Mouse (Mus musculus) heart, adult 18-20 months (tissue): ENCODE measurements at regions not wholly inside any gene's neighbourhood (a gene's known extent, or its start where the extent isn't known, plus 50 kb on each side); places are given as distances from the start of the nearest gene placed in this dataset.

Source experiments
- DNase-seq, 2 experiments: peaks; one replicate each; pipeline ENCODE4 v3.0.0; 2021 to 2022; ENCODE audit warnings: mixed read lengths in 1 of 2

- no peak for DNase-seq
Measured at GRCm38 (mm10) chr13:84763916-84764315, 425.3 kb upstream of the Ccnh start.

GRCm38 (mm10) chr13:84771956-84772355 lies 417.3 kb upstream of the Ccnh start:
- no peak for DNase-seq

DNA sequence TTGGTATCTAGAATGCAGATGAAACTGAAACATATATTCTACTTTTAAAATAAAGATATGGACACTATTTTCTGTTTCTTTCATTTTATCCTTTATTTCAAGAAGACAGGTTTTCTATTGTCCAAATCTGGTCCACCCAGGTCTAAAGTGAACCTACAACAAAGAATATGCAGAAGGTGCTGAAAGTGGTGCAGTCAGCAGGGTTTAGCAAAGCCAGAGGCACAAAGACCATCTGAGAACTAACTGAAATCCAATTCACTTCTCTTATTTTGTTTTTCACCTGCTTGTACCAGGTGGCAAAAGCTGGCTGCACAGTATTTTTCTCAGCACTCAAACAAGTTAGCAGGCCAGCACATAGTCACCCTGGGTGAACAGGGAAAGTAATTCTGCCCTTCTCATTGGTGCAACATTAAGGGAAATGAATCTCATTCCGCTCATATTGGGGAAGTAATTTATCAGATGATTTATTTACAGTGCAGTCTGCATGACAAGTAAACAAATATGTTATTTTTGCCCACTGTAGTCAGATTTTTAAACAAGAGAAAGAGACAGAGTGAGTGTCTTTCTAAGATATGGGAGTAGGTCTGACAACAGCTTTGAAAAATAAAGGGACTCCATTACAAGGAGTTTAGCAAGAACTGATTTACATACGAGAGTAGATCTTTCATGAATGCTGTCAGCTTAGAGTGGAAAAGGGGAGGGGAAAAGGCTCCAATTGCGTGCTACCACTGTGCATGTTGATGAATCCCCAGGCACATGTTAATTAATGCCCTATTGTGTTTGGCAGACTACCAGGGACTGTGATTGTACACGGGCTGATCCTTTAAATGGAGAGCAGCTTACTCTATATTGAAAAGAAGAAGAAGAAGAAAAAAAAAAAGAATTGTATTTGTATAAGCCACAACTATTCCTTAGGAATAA lies 405.9 kb upstream of the Ccnh start:
- no peak for DNase-seq

DNA sequence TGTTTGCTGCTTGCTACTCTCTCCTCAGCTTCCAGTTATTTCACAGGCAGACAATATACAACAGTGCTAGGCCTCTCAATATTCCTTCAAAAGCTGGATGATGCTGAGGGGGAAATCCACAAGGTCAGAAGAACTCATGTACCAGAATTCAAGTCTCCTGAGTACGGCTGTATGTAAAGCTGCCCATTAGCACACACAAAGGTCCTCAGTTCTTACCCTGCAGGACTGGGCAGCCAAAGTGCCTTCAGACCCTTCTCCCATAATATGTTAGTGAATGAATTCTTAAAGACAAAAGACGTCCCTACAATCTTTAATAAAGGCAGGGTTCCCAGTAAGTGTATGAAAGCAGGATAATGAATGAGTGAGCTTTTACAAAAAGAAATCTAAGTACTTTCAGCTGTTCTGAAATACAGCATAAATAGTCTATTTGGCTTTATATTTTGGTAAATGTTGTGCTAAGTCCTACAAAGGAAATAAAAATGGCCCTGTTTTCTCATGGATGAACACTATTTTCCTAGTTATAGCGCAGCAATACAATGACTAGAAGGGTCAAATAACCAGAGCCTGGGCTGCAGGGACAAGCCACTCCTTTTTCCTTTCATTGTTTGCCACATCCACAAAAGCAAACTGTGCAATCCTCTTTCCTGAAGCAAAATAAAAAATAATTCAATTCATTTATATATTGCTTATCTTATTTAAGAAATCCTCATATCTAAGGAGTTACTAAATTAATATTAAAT lies 384.8 kb upstream of the Ccnh start:
- DNase-seq: no peak

GRCm38 (mm10) chr13:84805190-84805589 lies 384.0 kb upstream of the Ccnh start:
- DNase-seq: no peak

- DNase-seq: no peak
Measured at GRCm38 (mm10) chr13:84809605-84810004, 379.6 kb upstream of the Ccnh start.
